Mouse (Mus musculus): Measurements from ENCODE around the gene Noxo1. TPM values are rescaled to one million over a fixed set of nuclear protein-coding genes. Genes with fewer than 3 reads are reported as not detected.
"Not testable (repeated sequence)": the region's sequence is repeated elsewhere in the genome, so short reads cannot be mapped to it uniquely, and the experiment has no call there.

The Noxo1 gene
- total RNA-seq, 2 experiments from 2014 or later, result 0.33 to 1.3 TPM

DNA sequence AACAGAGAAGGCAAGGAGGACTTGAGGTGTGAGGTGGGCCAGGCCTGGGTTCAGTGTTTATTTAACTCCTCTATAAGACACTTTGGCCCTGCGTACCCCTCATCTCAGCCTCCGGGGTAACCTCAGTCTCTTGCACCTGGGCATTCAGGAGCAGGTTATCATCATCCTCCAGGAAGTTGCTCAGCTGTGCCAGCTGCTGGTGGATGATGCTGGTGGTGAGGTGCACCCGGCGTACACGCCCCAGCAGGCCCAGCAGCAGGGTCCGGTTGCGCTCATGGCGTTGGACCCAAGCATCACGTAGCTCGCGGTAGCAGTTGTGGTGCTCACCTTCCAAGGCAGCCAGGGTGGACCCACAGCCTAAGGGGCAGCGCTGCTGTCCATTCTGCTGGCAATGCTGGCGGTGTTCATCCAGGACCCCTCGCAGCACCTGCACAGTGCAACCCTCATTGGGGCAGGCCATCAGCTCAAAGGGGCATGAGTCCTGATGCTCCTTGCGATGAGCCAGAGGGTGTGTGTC lies 20.2 kb downstream of the Noxo1 start:
- no peak for DNase-seq
- intact Hi-C loops (cut with DNase I), result loop anchor here (5.0 kb wide), 1 partner anchor 299 kb away; no protein-coding TSS in a partner anchor

DNA sequence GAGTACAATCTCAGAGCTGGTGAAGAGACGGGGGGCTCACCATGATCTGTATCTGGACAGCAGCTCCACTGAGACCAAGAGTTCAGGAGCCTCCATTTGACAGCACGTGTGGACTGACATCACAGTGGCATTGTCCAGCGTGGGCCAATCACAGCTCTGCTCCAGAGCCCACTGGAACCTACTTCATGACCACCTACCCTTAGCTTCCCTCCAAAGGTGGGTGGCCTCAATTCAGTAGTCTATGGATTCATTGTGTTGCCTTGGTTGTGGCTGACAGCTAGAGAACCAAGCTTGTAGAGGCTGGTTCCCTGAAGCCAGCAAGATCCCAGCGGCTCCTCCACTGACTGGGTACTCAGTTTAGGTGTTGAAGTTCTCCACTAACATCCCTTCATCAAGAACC lies 21.9 kb downstream of the Noxo1 start, which contains the start of the genes Rnf151 and Rps2:
Gene Rnf151, minus strand, starts transcription at position 121 of the 400 bp plus-strand sequence.
Gene Rps2, plus strand, starts transcription at position 174 of the 400 bp plus-strand sequence.
- DNase-seq, result no peak
- intact Hi-C loops (cut with DNase I), result loop anchor here (5.0 kb wide), 1 partner anchor 301 kb away; no protein-coding TSS in a partner anchor

GRCm38 (mm10) chr17:24718938-24719337 lies 22.9 kb downstream of the Noxo1 start:
- intact Hi-C loops (cut with DNase I), result loop anchor here (5.0 kb wide), 1 partner anchor 302 kb away; no protein-coding TSS in a partner anchor
- not testable (repeated sequence) for DNase-seq

DNA sequence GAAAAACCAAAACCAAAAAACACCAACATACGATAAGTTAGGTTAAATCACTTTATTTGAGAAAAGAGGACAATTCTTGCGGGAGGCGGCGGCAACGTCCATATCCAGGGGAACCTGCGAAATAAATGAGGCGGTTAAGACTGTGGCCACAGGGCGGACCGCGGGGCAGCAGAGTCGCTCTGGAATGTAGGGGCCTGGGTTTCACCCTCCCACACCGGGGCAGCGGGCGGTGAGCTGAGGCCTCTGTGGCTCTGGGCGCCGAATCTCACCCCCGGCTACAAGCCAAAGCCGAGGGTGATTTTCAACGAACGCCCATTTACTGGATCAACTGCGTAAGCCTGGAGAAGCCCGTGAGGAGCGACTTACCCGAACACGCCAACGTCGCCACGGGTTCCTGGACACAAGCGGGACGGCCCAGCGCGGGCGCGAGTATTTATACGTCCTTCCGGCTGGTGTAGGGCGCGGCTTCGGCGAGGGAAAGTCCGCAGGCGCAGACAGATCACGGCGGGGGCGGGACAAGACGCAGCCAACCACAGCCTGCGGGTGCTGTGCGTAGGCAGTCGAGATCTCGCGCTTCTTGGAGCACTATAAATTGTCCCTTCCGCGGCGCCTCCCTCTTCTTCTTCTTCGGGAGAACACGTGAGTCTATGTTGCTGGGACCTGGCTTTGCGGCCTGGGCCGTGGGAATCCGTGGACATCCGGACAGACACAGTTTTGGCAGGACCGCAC lies 23.6 kb downstream of the Noxo1 start:
- DNase-seq, result peak; percentile 95
- intact Hi-C loops (cut with DNase I), result loop anchor here (5.0 kb wide), 1 partner anchor 302 kb away; no protein-coding TSS in a partner anchor

DNA sequence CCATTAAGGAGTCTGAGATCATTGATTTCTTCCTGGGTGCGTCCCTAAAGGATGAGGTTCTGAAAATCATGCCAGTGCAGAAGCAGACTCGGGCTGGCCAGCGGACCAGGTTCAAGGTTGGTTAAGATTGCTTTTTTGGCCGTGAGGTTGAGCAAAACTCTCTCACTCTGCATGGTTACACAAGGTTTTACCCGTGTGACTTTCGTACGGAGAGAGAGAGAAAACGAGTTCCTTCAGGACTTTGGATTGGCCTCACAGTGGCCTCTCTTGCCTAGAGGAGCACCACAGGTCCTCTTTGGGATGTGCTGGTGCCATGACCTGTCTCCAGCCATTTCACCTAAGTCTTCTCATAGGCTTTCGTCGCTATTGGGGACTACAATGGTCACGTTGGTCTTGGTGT lies 24.6 kb downstream of the Noxo1 start:
- intact Hi-C loops (cut with DNase I); DNase-seq: not testable (repeated sequence)

GRCm38 (mm10) chr17:24721383-24721955 lies 25.4 kb downstream of the Noxo1 start:
- intact Hi-C loops (cut with DNase I); DNase-seq: not testable (repeated sequence)

DNA sequence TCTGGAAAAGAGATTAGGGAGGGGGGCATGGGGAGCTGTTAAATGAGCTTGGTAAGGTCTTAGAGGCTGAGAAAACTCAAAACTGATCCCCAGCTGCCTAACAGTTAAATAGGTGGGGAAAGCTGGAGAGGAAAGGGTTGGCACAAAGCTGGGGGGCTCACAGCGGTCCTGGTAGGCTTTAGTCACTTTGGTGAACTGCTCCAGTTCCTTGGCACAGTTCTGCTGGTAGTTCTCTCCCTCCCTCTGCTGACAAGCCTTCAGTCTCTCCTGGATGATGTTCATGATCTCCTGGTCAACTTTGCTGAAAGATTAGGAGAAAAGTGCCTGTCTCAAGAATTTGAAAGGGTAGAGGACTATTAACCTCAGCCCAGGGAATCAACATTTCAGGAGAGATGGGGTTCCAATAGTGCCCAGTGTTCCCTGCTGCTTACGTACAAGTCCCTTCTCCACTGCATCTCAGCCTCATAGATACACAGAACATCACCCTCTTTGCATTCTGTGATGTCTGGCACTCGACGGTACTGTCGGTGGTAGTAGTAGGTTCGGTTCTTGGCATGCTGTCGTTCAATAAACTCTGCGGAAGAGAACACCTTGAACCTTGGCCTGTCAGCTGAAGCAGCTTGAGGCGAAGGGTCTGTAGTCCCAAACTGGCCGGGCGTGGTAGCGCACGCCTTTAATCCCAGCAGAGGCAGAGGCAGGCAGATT lies 26.3 kb downstream of the Noxo1 start:
- intact Hi-C loops (cut with DNase I), result no loop called here
- DNase-seq, result no peak

GRCm38 (mm10) chr17:24723122-24723880 lies 27.3 kb downstream of the Noxo1 start:
- DNase-seq, result no peak
- intact Hi-C loops (cut with DNase I), result no loop called here

DNA sequence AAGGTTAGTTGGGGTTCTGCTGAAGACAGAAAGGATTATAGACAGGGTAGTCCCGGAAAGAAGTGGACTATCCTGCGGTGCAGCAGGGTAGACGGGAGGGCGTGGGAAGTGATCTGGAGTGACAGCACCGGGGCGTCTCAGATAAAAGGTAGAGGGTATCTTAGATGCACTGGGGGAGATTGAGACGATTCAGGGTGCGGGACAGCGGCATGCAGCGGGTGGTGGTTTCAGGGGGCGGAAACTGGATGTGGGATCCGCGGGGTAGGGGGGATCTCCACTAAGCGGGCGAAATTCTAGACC lies 27.8 kb downstream of the Noxo1 start:
- no peak for DNase-seq
- intact Hi-C loops (cut with DNase I), result no loop called here

- peak; percentile 98 to 99 for DNase-seq
- intact Hi-C loops (cut with DNase I), result no loop called here
Observed at GRCm38 (mm10) chr17:24724184-24724583, 28.1 kb downstream of the Noxo1 start, which contains the start of gene Ndufb10. Ndufb10 (minus strand) TSS chr17:24724478.

DNA sequence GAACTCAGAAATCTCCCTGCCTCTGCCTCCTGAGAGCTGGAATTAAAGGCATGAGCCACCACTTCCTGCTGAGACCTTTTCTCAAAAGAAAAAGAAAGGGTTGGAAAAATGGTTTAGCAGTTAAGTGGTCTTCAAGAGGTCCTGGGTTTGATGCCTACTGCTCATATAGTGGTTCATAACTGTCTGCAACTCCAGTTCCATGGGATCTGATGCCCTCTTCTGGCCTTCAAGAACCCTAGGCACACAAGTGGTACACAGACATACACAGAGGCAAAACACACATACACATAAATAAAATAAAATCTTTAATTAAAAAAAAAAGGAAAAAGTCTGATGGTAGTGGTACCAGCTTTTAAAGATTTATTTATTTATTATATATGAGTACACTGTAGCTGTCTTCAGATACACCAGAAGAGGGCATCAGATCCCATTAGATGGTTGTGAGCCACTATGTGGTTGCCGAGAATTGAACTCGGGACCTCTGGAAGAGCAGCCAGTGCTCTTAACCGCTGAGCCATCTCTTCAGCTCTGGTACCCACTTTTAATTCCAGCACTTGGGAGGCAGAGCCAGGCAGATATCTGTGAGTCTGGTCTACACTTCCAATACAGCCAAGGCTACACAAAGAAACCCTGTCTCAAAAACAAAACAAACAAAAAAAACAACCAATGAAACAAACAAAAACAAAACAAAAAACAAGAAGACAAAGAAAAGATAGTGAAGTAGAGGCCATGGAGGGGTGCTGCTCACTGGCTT lies 29.8 kb downstream of the Noxo1 start:
- intact Hi-C loops (cut with DNase I), result no loop called here
- no peak for DNase-seq

GRCm38 (mm10) chr17:24727618-24728017 lies 31.6 kb downstream of the Noxo1 start, which contains the start of gene Rpl3l:
Rpl3l (plus strand) TSS chr17:24727820.
- DNase-seq, result peak; percentile 31 to 52
- intact Hi-C loops (cut with DNase I), result no loop called here

DNA sequence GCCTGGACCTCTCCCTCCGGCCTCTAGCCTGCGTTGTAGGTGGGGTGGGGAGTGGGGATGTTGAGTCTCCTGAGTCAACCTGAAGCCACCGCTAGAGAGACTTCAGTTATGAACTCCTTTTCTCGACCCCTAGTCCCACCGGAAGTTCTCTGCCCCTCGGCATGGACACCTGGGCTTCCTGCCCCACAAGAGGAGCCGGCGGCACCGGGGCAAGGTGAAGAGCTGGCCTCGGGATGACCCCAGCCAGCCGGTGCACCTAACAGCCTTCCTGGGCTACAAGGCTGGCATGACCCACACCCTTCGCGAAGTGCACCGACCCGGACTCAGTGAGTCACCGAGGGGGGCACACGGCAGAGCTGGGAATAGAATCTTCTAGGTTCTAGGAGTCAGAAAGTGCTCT lies 32.1 kb downstream of the Noxo1 start:
- intact Hi-C loops (cut with DNase I), result no loop called here

DNA sequence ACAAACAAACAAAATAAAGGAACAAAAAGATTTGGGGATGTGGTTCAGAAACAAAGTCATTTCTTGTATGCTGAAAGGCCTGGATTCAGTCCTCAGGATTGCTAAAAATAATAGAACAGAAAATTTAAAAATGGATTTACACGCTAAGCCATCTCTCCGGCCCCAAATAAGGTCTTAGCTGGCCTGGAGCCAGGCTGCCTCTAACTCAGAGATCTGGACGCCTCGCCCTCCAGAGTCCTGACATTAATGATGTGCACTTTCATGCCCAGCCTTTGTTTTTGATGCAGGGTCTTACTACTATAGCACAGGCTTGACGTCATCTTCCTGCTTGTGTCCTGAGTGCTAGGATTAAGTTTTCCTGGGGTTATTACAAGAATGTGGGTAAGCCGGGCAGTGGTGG lies 33.0 kb downstream of the Noxo1 start:
- no peak for DNase-seq
- intact Hi-C loops (cut with DNase I), result no loop called here

More for the DNA sequence above, 32.1 kb downstream of the Noxo1 start:
- DNase-seq, result no peak

- intact Hi-C loops (cut with DNase I), result no loop called here
- no peak for DNase-seq
Observed at GRCm38 (mm10) chr17:24730787-24731186, 34.8 kb downstream of the Noxo1 start.

DNA sequence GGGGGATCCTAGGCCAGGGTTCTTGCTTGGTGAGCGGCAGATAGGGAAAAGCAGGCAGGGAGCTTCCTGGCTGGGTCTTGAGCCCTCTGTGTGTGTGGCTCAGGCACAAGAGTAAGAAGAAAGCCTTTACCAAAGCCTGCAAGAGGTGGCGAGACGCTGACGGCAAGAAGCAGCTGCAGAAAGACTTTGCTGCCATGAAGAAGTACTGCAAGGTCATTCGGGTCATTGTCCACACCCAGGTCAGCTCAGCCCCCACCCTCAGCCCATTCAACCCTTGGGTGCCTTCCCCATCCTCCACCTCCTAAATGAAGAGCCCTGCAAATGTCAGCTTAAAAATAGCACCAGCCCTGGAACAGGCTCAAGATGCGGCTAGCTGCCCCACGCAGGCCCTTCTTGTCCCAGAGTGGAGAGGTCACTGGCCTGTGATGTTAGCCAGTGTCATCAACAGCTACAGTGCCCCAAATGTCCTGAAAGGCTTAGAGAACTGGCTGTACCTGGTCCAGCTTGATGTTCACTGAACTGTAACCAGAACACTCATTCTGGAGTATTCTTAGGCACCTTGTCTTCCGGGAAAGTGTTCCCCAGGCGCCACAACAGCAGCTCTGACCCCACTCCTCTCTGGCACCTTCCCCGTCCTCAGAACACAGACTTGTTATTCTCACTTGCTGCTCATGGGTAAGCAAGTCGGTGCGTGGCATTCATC lies 36.4 kb downstream of the Noxo1 start:
- DNase-seq, result peak in 1 of 2 experiments; percentile 52
- intact Hi-C loops (cut with DNase I), result no loop called here

GRCm38 (mm10) chr17:24733434-24734050 lies 37.5 kb downstream of the Noxo1 start:
- intact Hi-C loops (cut with DNase I), result no loop called here
- DNase-seq, result no peak

GRCm38 (mm10) chr17:24734513-24734912 lies 38.5 kb downstream of the Noxo1 start:
- DNase-seq, result no peak
- intact Hi-C loops (cut with DNase I), result no loop called here

GRCm38 (mm10) chr17:24735446-24735845 lies 39.4 kb downstream of the Noxo1 start:
- intact Hi-C loops (cut with DNase I), result no loop called here
- no peak for DNase-seq
